Mouse (Mus musculus): Measurements from ENCODE around the gene Med19. TPM values are rescaled to one million over a fixed set of nuclear protein-coding genes. Genes with fewer than 3 reads are reported as not detected.

Med19 gene
- 50.0 and 50.1 TPM in 2 replicates for polyA plus RNA-seq (2015; fragmentation: Nextera tagmentation; extraction: Ambion mirVana)

GRCm38 (mm10) chr2:84677968-84678880 is at the start of gene Med19, which contains the start of gene Gm28635:
TSS of gene Med19 (plus strand) at chr2:84678402.
TSS of gene Gm28635 (minus strand) at chr2:84678041.

GRCm38 (mm10) chr2:84650464-84651195 is 27.6 kb upstream of the Med19 start, which contains the start of gene Ctnnd1:
TSS of gene Ctnnd1 (minus strand) at chr2:84650765.

DNA sequence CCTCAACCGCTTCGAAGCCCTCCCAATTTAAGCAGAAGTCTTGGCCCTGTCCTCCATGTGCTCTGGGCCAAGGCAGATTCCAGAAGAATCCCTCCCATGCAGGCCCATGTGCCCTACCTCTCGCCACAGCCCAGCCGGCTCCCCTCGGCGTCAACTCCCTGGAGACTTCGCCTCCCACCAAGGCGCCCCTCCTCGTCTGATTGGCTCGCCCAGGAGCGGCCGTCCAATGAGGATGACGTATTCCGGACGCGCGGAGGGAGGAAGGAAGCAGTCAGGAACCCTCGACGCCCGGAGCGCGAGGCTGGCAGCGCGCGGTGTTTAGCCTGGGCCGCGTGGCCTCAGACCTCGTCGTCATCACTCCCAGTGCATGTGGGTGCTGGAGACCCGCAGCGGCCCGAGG is 19.4 kb upstream of the Med19 start, which contains the start of gene Btbd18:
TSS of gene Btbd18 (plus strand) at position 274 of the 400 bp plus-strand sequence.

GRCm38 (mm10) chr2:84670569-84670933 is 7.7 kb upstream of the Med19 start, which contains the start of gene Selenoh:
TSS of gene Selenoh (minus strand) at chr2:84670770.

DNA sequence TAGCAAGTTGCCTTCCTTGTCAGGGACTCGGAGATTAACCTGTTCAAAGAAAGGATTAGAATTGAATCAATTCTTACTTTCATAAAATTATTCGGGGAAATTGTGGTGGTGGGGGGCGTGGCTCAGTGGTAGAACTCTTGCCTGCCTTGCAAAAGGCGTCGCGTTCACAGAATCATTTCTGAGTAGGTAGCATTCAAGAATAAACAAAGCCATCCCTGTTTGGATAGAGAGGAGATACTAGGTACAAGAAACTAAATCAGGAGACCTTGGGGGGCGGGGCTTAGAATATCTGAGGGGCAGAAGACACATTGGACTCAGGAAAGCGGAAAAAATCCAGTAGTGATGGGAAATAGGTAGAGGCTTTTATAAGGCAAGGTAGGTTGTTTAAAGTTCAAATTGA is 814 bp downstream of the Med19 start, which contains the start of gene Tmx2:
TSS of gene Tmx2 (minus strand) at position 125 of the 400 bp plus-strand sequence.

GRCm38 (mm10) chr2:84714811-84715561 is 36.8 kb downstream of the Med19 start, which contains the start of gene Zdhhc5:
TSS of gene Zdhhc5 (minus strand) at chr2:84715180.

GRCm38 (mm10) chr2:84727172-84727858 is 49.1 kb downstream of the Med19 start, which contains the start of gene Clp1:
TSS of gene Clp1 (minus strand) at chr2:84727350.

GRCm38 (mm10) chr2:84733579-84734300 is 55.5 kb downstream of the Med19 start, which contains the start of gene Ypel4:
TSS of gene Ypel4 (plus strand) at chr2:84734058.

Other genes starting within 250 kb of the Med19 start
- 13.4 and 19.7 TPM in 2 replicates for gene Tfpi, start 201.6 kb upstream of the Med19 start, polyA plus RNA-seq (2015; fragmentation: Nextera tagmentation; extraction: Ambion mirVana)
- gene Ctnnd1, start 27.6 kb upstream of the Med19 start, polyA plus RNA-seq (2015; fragmentation: Nextera tagmentation; extraction: Ambion mirVana), result 12.9 and 13.6 TPM in 2 replicates
- gene Btbd18, start 19.3 kb upstream of the Med19 start, polyA plus RNA-seq (2015; fragmentation: Nextera tagmentation; extraction: Ambion mirVana), result 0.17 and 0.27 TPM in 2 replicates
- gene Selenoh, start 7.6 kb upstream of the Med19 start, polyA plus RNA-seq (2015; fragmentation: Nextera tagmentation; extraction: Ambion mirVana), result 194 and 200 TPM in 2 replicates
- gene Gm28635, start 361 bp upstream of the Med19 start, polyA plus RNA-seq (2015; fragmentation: Nextera tagmentation; extraction: Ambion mirVana), result not detected in 2 replicates
- 316 and 326 TPM in 2 replicates for gene Tmx2, start 738 bp downstream of the Med19 start, polyA plus RNA-seq (2015; fragmentation: Nextera tagmentation; extraction: Ambion mirVana)
- gene Zdhhc5, start 36.8 kb downstream of the Med19 start, polyA plus RNA-seq (2015; fragmentation: Nextera tagmentation; extraction: Ambion mirVana), result 14.1 and 16.3 TPM in 2 replicates
- gene Clp1, start 48.9 kb downstream of the Med19 start, polyA plus RNA-seq (2015; fragmentation: Nextera tagmentation; extraction: Ambion mirVana), result 13.3 and 14.9 TPM in 2 replicates
- gene Ypel4, start 55.7 kb downstream of the Med19 start, polyA plus RNA-seq (2015; fragmentation: Nextera tagmentation; extraction: Ambion mirVana), result 10.1 and 12.0 TPM in 2 replicates
- gene Gm19426, start 65.3 kb downstream of the Med19 start, polyA plus RNA-seq (2015; fragmentation: Nextera tagmentation; extraction: Ambion mirVana), result 5.2 and 5.3 TPM in 2 replicates
- gene Serping1, start 97.0 kb downstream of the Med19 start, polyA plus RNA-seq (2015; fragmentation: Nextera tagmentation; extraction: Ambion mirVana), result 41.5 and 57.2 TPM in 2 replicates
- 17.3 and 18.4 TPM in 2 replicates for gene Ube2l6, start 120.4 kb downstream of the Med19 start, polyA plus RNA-seq (2015; fragmentation: Nextera tagmentation; extraction: Ambion mirVana)
- 0.14 TPM in 1 of 2 replicates, not detected in the other for gene Smtnl1, start 144.2 kb downstream of the Med19 start, polyA plus RNA-seq (2015; fragmentation: Nextera tagmentation; extraction: Ambion mirVana)
- gene Timm10, start 148.6 kb downstream of the Med19 start, polyA plus RNA-seq (2015; fragmentation: Nextera tagmentation; extraction: Ambion mirVana), result 98.0 and 101 TPM in 2 replicates
- gene Slc43a1, start 160.4 kb downstream of the Med19 start, polyA plus RNA-seq (2015; fragmentation: Nextera tagmentation; extraction: Ambion mirVana), result 0.75 and 1.2 TPM in 2 replicates
- gene Rtn4rl2, start 208.3 kb downstream of the Med19 start, polyA plus RNA-seq (2015; fragmentation: Nextera tagmentation; extraction: Ambion mirVana), result 2.7 and 3.7 TPM in 2 replicates

Data from neural tube, postnatal 0 days (tissue).